Mouse (Mus musculus): ENCODE results near the gene Rgs18.

Gene Rgs18

GRCm38 (mm10) chr1:144775331-144775730 is at the start of gene Rgs18:
Gene Rgs18, minus strand, starts transcription at chr1:144775435.
- in situ Hi-C loops (cut with MboI, MseI), result no loop called here

- in situ Hi-C loops (cut with MboI, MseI), result no loop called here
Observed at GRCm38 (mm10) chr1:144774394-144774793, 841 bp downstream of the Rgs18 start.

- in situ Hi-C loops (cut with MboI, MseI), result no loop called here
Observed at GRCm38 (mm10) chr1:144766218-144766617, 9.0 kb downstream of the Rgs18 start.

- in situ Hi-C loops (cut with MboI, MseI), result no loop called here
Observed at GRCm38 (mm10) chr1:144760792-144761191, 14.4 kb downstream of the Rgs18 start.

GRCm38 (mm10) chr1:144750763-144751162 is 24.5 kb downstream of the Rgs18 start:
- in situ Hi-C loops (cut with MboI, MseI), result no loop called here

GRCm38 (mm10) chr1:144746182-144746581 is 29.1 kb downstream of the Rgs18 start:
- in situ Hi-C loops (cut with MboI, MseI), result no loop called here

- in situ Hi-C loops (cut with MboI, MseI), result no loop called here
Observed at GRCm38 (mm10) chr1:144737739-144738138, 37.5 kb downstream of the Rgs18 start.

GRCm38 (mm10) chr1:144720736-144721135 is 54.5 kb downstream of the Rgs18 start:
- in situ Hi-C loops (cut with MboI, MseI), result no loop called here

- in situ Hi-C loops (cut with MboI, MseI), result loop anchor here (10.0 kb wide), 1 partner anchor 270 kb away; no protein-coding TSS in a partner anchor
Observed at GRCm38 (mm10) chr1:144704373-144704772, 70.9 kb downstream of the Rgs18 start.

Data from T-helper 1 cell (primary cell).